Mouse (Mus musculus): ENCODE data around the gene Pnkp. TPM values are rescaled to one million over a fixed set of nuclear protein-coding genes. Genes with fewer than 3 reads are reported as not detected.

The Pnkp gene
- polyA plus RNA-seq, 1 experiment = 22.3 TPM

- TF ChIP-seq POLR2A (IDR thresholded peaks at IDR 0.05; ENCODE audit: insufficient read depth, low read length) (no peak), EP300 (IDR thresholded peaks at IDR 0.05; ENCODE audit: insufficient read depth, low read depth, low read length) (no peak), CTCF (IDR thresholded peaks at IDR 0.05; ENCODE audit: low read depth, low read length) (no peak)
- Histone ChIP-seq H3K9me3 (replicated peaks; ENCODE audit: control insufficient read depth, insufficient read depth, low read length, poor library complexity, severe bottlenecking) (no peaks in the 10 kb centered on the region), H3K4me3 (ENCODE audit: low read depth, low read length) (no peak overlapping the region), H3K4me1 (ENCODE audit: control insufficient read depth, insufficient read depth, low read length) (no peaks in the 10 kb centered on the region), H3K36me3 (ENCODE audit: control insufficient read depth, insufficient read depth, low read length, poor library complexity, severe bottlenecking) (peaks cover 42% of the 10 kb centered on the region), H3K27me3 (ENCODE audit: control insufficient read depth, insufficient read depth, low read length, poor library complexity, severe bottlenecking) (no peaks in the 10 kb centered on the region), H3K27ac (ENCODE audit: insufficient read depth, low read length) (no peak overlapping the region), H3K9ac (ENCODE audit: low read depth, poor library complexity, severe bottlenecking) (no peak overlapping the region)
Observed at GRCm38 (mm10) chr7:44832763-44833162, 24.2 kb upstream of the Pnkp start.

GRCm38 (mm10) chr7:44835373-44836015 lies 21.4 kb upstream of the Pnkp start:
- Histone ChIP-seq H3K9ac (ENCODE audit: low read depth, poor library complexity, severe bottlenecking) (no peak overlapping the region), H3K36me3 (ENCODE audit: control insufficient read depth, insufficient read depth, low read length, poor library complexity, severe bottlenecking) (peaks cover 14% of the 10 kb centered on the region), H3K27me3 (ENCODE audit: control insufficient read depth, insufficient read depth, low read length, poor library complexity, severe bottlenecking) (no peaks in the 10 kb centered on the region), H3K4me1 (ENCODE audit: control insufficient read depth, insufficient read depth, low read length) (no peaks in the 10 kb centered on the region), H3K4me3 (ENCODE audit: low read depth, low read length) (no peak overlapping the region), H3K27ac (ENCODE audit: insufficient read depth, low read length) (no peak overlapping the region), H3K9me3 (replicated peaks; ENCODE audit: control insufficient read depth, insufficient read depth, low read length, poor library complexity, severe bottlenecking) (no peaks in the 10 kb centered on the region)
- no peak for TF ChIP-seq POLR2A (IDR thresholded peaks at IDR 0.05; ENCODE audit: insufficient read depth, low read length)
- TF ChIP-seq EP300 (IDR thresholded peaks at IDR 0.05; ENCODE audit: insufficient read depth, low read depth, low read length) = no peak
- TF ChIP-seq CTCF (IDR thresholded peaks at IDR 0.05; ENCODE audit: low read depth, low read length) = no peak

GRCm38 (mm10) chr7:44836016-44836404 lies 20.9 kb upstream of the Pnkp start:
- no peaks in the 10 kb centered on the region for H3K4me1 ChIP-seq (ENCODE audit: control insufficient read depth, insufficient read depth, low read length)
- TF ChIP-seq CTCF (IDR thresholded peaks at IDR 0.05; ENCODE audit: low read depth, low read length) (no peak), EP300 (IDR thresholded peaks at IDR 0.05; ENCODE audit: insufficient read depth, low read depth, low read length) (no peak), POLR2A (IDR thresholded peaks at IDR 0.05; ENCODE audit: insufficient read depth, low read length) (no peak)
- peaks cover 9% of the 10 kb centered on the region for H3K36me3 ChIP-seq (ENCODE audit: control insufficient read depth, insufficient read depth, low read length, poor library complexity, severe bottlenecking)
- H3K27ac ChIP-seq (ENCODE audit: insufficient read depth, low read length) = no peak overlapping the region
- H3K4me3 ChIP-seq (ENCODE audit: low read depth, low read length) = no peak overlapping the region
- H3K9me3 ChIP-seq (replicated peaks; ENCODE audit: control insufficient read depth, insufficient read depth, low read length, poor library complexity, severe bottlenecking) = no peaks in the 10 kb centered on the region
- H3K9ac ChIP-seq (ENCODE audit: low read depth, poor library complexity, severe bottlenecking) = no peak overlapping the region
- no peaks in the 10 kb centered on the region for H3K27me3 ChIP-seq (ENCODE audit: control insufficient read depth, insufficient read depth, low read length, poor library complexity, severe bottlenecking)

GRCm38 (mm10) chr7:44836423-44837053 lies 20.4 kb upstream of the Pnkp start:
- Histone ChIP-seq H3K27ac (ENCODE audit: insufficient read depth, low read length) (no peak overlapping the region), H3K27me3 (ENCODE audit: control insufficient read depth, insufficient read depth, low read length, poor library complexity, severe bottlenecking) (no peaks in the 10 kb centered on the region), H3K9ac (ENCODE audit: low read depth, poor library complexity, severe bottlenecking) (no peak overlapping the region), H3K9me3 (replicated peaks; ENCODE audit: control insufficient read depth, insufficient read depth, low read length, poor library complexity, severe bottlenecking) (no peaks in the 10 kb centered on the region), H3K36me3 (ENCODE audit: control insufficient read depth, insufficient read depth, low read length, poor library complexity, severe bottlenecking) (peaks cover 4% of the 10 kb centered on the region; the same call in 1 of the 2 replicates), H3K4me3 (ENCODE audit: low read depth, low read length) (no peak overlapping the region), H3K4me1 (ENCODE audit: control insufficient read depth, insufficient read depth, low read length) (no peaks in the 10 kb centered on the region)
- TF ChIP-seq POLR2A (IDR thresholded peaks at IDR 0.05; ENCODE audit: insufficient read depth, low read length) (no peak), EP300 (IDR thresholded peaks at IDR 0.05; ENCODE audit: insufficient read depth, low read depth, low read length) (no peak), CTCF (IDR thresholded peaks at IDR 0.05; ENCODE audit: low read depth, low read length) (no peak)

- Histone ChIP-seq H3K27me3 (ENCODE audit: control insufficient read depth, insufficient read depth, low read length, poor library complexity, severe bottlenecking) (no peaks in the 10 kb centered on the region), H3K9me3 (replicated peaks; ENCODE audit: control insufficient read depth, insufficient read depth, low read length, poor library complexity, severe bottlenecking) (no peaks in the 10 kb centered on the region)
- TF ChIP-seq CTCF (IDR thresholded peaks at IDR 0.05; ENCODE audit: low read depth, low read length) (no peak), POLR2A (IDR thresholded peaks at IDR 0.05; ENCODE audit: insufficient read depth, low read length) (no peak), EP300 (IDR thresholded peaks at IDR 0.05; ENCODE audit: insufficient read depth, low read depth, low read length) (no peak)
Observed at GRCm38 (mm10) chr7:44838073-44838472, 18.9 kb upstream of the Pnkp start.

GRCm38 (mm10) chr7:44839171-44839490 lies 17.8 kb upstream of the Pnkp start:
- Histone ChIP-seq H3K4me1 (ENCODE audit: control insufficient read depth, insufficient read depth, low read length) (no peaks in the 10 kb centered on the region), H3K9ac (ENCODE audit: low read depth, poor library complexity, severe bottlenecking) (no peak overlapping the region), H3K27me3 (ENCODE audit: control insufficient read depth, insufficient read depth, low read length, poor library complexity, severe bottlenecking) (no peaks in the 10 kb centered on the region), H3K36me3 (ENCODE audit: control insufficient read depth, insufficient read depth, low read length, poor library complexity, severe bottlenecking) (peaks cover 2% of the 10 kb centered on the region), H3K9me3 (replicated peaks; ENCODE audit: control insufficient read depth, insufficient read depth, low read length, poor library complexity, severe bottlenecking) (no peaks in the 10 kb centered on the region), H3K27ac (ENCODE audit: insufficient read depth, low read length) (no peak overlapping the region), H3K4me3 (ENCODE audit: low read depth, low read length) (peak overlapping the region; percentile 39; the same call in 1 of the 2 replicates)
- TF ChIP-seq EP300 (IDR thresholded peaks at IDR 0.05; ENCODE audit: insufficient read depth, low read depth, low read length) (no peak), POLR2A (IDR thresholded peaks at IDR 0.05; ENCODE audit: insufficient read depth, low read length) (no peak), CTCF (IDR thresholded peaks at IDR 0.05; ENCODE audit: low read depth, low read length) (no peak)

More at GRCm38 (mm10) chr7:44838073-44838472, 18.9 kb upstream of the Pnkp start:
- Histone ChIP-seq H3K4me1 (ENCODE audit: control insufficient read depth, insufficient read depth, low read length) (no peaks in the 10 kb centered on the region), H3K4me3 (ENCODE audit: low read depth, low read length) (no peak overlapping the region), H3K36me3 (ENCODE audit: control insufficient read depth, insufficient read depth, low read length, poor library complexity, severe bottlenecking) (peaks cover 2% of the 10 kb centered on the region; the same call in 1 of the 2 replicates), H3K27ac (ENCODE audit: insufficient read depth, low read length) (no peak overlapping the region), H3K9ac (ENCODE audit: low read depth, poor library complexity, severe bottlenecking) (no peak overlapping the region)

Data from ES-Bruce4 (cell line).